Mouse (Mus musculus): ENCODE results near the gene Atp2b1.

The Atp2b1 gene

DNA sequence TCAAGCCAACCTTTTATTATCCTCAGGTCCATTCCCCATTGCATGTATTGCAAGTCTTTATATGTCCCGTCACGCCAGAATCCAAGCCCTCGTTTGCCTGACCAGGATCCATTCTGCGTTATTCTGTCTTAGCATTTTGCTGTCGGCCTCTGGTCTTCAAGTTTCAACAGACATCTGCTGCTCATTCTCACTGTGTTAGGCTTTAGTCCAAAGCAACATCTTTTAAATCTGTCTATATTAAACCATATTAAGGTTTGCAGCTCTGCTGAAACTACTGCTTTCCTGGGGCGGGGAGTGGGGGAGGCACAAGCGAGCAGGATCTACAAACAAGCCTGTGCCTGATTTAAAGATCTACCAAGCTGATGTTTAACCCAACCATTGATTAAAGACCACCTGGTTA is 115.6 kb downstream of the Atp2b1 start:
- no peak for DNase-seq (ENCODE audit: low spot score in 2 of 2)

DNA sequence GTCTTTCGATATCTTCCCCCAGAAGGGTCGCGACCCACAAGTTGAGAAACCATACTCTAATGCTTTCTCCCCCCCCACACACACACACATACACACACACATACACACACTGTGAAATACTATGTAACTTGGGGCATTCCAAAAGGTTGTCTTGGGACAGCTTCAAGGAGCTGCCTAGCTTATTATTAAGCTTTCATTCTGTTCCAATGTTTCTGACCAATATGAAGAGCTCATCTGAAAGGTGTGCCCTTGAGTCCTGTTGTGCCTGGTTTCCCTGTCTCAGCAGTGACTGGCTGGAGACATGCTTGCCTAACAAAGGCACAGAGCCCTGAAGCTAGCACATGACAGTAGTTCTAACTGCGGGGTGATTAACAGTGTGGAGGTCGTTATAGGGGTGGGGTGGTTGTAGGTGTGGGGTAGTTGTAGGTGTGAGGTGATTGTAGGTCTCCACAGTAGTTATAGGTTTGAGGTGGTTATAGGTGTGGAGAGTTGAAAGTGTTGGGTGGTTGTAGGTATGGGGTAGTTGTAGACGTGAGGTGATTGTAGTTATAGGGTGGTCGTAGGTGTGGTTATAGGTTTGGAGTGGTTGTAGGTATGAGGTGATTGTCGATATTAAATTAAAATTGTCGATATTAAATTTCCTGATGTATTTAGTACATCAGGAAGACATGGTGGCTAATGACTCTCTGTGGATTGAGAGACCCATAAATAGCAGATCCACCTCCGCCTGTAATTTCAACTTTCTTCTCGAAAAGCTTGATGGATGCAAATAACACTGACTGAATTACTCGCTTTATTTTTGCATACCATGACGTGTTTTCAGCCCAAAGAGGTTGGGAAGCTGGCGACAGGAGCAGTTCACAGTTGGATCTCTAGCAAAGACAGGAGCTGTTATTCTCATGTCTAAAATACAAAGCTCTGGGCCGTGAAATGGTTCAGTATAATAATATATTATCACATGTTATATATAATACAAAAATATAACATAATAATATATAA is 119.9 kb downstream of the Atp2b1 start:
- no peak for DNase-seq (ENCODE audit: low spot score in 2 of 2)

DNA sequence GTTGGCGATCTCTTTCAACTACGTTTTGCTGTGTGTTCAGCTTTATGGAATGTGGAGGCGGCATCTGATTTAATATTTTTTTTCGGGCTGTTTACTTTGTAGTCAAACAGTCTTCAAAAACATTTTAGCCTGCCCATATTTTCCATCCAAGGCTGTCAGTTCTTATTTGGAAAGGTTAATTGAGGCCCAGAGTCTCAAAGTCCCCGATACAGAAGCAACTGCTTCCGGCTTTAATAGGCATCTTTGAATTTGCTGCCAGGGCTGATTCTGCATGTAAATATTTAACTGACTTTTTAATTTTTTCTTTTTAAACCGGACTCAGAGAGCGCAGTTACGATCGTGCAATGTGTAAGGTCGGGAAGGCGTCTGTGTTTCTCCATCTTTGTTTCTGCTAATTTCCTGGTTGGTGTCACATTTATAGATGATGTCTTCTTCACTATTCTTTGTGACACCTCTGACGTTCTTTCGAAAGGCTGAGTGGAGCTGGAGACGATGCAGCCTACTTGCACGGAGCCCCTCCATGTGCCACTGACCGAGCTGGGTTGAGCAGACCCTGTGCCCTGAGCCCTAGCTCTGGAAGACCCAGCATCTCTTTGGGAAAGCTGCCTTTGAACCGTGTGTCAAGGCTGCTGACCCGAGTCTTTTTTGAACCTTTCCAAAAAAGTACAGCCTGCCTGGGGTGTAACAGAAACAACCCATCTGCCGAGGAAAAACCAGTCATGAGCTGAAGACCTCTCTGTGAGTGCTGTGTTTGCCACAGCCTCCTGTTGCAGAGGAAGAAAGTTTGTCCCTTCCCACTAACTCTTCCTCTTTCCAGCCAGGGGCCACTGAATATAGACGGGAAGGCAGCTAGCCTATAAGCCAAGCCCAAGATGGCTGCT is 123.2 kb downstream of the Atp2b1 start:
- DNase-seq (ENCODE audit: low spot score in 2 of 2): no peak

DNA sequence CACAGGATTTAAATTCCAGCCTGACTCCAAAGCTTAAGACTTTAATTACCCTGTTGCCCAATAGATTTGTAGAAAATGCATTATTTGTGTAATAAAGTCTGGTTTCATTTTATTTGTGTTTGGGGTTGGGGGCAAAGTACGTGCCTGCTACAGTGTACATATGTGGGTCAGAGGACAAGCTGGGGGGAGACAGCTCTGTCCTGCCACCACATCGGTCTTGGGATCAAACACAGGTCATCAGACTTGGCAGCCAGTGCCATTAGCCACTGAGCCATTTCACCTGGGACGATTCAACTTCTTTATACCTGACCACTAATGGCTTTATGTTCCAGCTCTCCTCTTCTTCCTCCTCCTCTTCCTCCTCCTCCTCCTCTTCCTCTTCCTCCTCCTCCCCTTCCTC is 124.7 kb downstream of the Atp2b1 start:
- DNase-seq (ENCODE audit: low spot score in 2 of 2): no peak

DNA sequence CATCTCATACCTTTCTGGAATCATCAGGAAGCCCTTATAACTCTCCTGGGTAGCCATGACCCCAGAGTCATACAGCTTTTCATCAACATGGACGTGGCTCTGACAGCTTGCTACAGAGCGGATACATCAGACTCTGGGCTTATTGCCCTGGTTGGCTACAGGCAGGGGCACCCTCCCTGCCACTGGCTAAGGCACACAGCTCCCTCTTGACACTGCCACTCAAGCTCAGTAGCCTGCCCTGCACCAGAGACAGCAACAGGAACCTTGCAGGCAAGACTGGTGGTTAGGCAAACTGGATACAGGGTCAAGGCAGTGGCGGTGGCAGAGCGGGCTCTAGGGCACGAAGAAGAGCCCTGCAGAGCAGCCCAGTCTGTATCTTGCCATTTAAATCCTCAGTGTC is 126.0 kb downstream of the Atp2b1 start:
- DNase-seq (ENCODE audit: low spot score in 2 of 2): peak; percentile 4 to 9

DNA sequence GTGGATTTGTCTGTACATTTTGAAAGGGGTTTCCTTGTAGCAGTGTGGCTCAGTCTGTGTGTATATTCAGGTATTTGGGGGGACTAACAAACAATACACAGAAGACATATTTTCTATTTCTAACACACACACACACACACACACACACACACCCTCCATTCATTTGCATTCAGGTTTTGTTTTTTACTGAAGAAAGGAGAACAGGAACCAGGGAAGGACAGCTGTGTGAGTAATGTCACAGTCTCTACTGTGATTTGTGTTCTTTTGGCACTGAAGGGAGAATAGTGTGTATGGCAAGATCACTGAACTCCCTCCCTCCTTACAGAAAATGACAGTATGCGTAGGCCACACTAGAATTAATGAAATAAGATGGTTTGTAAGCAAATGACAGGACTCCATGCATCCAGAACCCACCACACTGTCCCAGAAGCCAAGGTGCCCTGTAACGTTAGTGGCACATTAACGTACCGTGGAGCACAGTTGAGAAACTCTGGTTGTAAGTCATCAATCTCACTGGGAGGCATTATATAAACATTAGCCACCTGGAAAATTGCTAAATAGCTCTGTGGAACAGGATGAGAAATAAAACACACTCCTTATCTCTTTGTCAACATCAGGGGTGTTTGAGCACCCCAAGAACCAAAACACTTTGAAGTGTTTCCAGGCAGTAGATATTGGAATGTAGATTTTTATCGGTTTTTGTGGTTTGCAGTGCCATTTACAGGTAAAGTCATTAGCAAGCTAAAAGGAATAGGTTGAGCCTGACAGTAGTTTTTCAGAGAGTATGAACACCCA is 132.7 kb downstream of the Atp2b1 start:
- DNase-seq (ENCODE audit: low spot score in 2 of 2): no peak

DNA sequence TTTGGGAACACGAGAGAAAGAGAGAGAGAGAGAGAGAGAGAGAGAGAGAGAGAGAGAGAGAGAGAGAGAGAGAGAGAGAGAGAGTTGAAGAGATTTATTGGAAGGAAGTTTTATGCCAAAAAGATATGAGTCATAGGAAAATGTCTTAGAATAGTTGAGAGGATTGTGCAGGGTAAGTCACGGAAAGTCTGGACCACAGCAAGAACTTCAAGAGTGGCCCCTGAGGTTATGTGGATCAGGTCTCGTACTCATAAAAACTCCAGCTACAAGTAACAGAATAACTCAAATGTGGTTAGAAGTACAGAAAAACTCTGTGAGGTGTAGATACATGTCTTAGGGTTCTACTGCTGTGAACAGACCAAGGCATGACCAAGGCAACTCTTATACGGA is 133.3 kb downstream of the Atp2b1 start:
- no peak for DNase-seq (ENCODE audit: low spot score in 2 of 2)

DNA sequence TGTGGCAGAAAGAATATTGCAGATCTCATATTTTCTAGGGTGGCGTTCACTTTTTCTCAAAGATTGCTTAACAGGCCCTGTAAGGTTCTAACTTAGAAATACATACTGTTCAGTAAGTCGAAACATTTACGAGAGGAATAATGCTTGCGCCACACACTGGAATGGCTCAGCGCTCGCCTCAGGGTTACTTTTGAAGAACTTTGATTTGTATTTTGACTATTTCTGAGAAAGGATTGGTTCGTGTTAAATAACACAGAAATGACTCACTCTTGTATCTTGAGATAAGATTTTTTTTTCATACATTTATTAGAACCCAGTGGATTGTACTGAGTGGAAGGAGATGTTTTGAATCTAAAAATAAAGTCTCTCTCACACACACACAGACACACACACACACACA is 135.9 kb downstream of the Atp2b1 start:
- no peak for DNase-seq (ENCODE audit: low spot score in 2 of 2)

DNA sequence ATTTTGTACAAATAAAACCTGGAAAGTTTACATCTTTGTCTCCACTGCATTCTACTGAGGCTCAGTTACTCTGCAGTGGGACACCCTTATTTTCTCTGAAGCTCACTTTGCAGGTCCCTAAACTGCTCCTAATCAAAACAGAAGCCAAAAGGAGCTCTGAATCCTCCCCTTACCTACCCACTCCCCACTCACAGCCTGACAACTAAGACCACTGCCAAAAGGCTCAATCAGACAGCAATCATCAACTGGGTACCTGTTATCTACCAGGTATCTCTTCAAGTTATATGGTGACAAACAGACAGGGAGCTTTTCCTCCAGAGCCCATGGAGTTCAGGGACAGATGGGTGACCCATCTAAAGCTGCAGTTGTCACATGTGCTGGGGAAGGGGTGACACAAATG is 138.9 kb downstream of the Atp2b1 start:
- DNase-seq (ENCODE audit: low spot score in 2 of 2): no peak

DNA sequence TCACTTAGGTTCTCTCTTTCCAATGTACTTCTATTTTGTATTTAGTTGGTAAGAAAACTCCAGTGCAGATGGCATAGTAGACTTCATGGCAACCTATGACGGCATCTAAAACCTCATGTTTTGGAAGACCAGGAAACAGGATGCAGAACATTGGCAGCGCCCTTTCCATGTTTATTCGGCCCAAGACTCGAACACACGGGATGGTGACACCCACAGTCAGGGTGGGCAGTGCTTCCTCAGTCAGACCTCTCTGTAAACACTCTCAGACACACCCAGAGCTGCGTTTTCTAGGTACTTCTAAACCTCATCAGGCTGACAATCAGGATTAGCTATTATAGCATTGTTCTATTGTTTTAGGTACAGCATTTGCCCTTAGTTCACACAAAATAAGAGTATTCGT is 146.4 kb downstream of the Atp2b1 start:
- DNase-seq (ENCODE audit: low spot score in 2 of 2): no peak

DNA sequence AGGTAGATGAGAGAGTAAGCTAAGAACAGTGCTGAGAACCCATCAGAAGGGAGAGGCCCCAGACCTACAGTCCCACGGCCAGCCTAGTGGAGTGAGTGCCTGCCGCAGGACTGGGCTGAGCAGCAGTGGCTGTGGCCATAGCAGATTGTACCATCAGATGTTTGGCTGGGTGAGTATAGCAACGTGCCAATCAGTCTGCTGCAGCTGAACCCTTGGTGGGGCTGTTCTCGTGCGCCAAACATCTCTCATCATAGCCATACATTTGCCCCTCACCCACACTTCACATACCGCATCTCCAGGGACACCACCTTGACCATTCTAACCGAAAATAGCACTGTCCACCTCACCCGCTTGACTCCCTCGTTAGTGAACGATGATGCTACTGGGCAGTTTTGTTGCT is 147.2 kb downstream of the Atp2b1 start:
- no peak for DNase-seq (ENCODE audit: low spot score in 2 of 2)

DNA sequence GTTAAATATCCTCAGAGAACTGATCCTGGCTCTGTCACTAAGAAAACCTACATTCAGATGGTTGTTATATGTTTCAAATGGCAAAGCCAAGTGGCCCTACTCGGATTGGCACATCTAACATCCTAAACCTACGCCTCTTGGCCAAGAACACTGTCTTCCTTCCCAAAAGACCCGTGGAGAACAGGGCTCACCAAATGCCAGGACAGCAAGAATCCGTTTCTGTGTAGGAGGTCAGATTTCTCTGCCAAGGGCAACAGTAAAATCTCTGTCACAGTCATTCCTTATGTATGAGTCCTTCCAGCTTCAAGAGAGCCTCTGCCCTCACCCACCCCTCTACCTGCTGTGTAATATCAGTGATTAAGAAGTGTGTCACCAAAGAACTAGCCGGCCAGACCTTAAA is 148.3 kb downstream of the Atp2b1 start:
- no peak for DNase-seq (ENCODE audit: low spot score in 2 of 2)

Measured in heart, adult 9 months (tissue).